Mouse (Mus musculus): Measurements from ENCODE around the gene Dcaf8.

DNA sequence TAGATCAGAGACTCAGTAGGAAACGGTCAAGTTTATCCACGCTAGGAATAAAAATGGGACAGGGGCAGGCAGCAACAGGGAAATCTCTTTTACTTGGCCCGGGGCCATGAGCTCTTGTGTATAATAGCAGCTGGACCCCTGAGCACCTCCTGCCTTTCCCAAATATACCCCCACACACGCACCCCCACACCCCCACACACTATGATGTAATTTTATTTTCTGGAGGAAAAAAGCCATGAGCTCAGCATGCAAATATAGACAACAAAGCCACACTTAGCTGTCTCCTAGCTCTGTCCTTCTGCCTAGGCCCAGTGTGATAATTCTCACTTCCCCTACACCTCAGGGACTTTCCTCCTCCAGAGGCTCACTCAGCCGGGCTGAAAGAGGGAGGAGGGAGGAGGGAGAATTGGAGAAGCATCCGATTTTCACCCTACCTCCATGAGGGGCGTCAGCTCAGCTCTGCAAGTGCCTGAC lies 59.3 kb downstream of the Dcaf8 start:
- TF ChIP-seq CTCF (conservative IDR thresholded peaks at IDR 0.05; ENCODE audit: low read length) (no peak), POU5F1 (IDR thresholded peaks at IDR 0.05; ENCODE audit: borderline replicate concordance, low read length) (no peak), NANOG (IDR thresholded peaks at IDR 0.05; ENCODE audit: borderline replicate concordance, low read length) (no peak)

Measured in E14TG2a.4 (cell line).